Mouse (Mus musculus): ENCODE results near the gene Cdca5. TPM values are rescaled to one million over a fixed set of nuclear protein-coding genes. Genes with fewer than 3 reads are reported as not detected.
A peak's percentile ranks its signal among the peaks of the same experiment; 100 is the strongest.

Gene Cdca5
- polyA plus RNA-seq, 1 experiment: 33.0 TPM

DNA sequence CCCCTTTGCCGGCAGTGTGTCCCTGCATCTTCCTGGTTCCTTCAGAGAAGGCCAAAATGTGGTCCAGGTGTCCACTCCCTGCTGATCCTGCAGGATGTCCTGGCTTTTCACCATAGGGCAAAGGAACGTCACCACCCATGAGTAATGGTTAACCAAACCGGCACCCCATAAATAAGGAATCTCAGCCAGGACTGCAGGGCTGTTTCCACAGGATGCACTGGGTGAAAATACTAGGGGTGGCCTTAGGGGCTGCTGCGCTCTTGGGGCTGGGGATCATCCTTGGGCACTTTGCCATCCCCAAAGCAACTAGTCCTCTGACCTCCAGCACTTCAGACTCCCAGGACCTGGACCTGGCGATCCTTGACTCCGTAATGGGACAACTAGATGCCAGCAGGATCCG is 20.8 kb downstream of the Cdca5 start, which contains the start of gene Naaladl1:
Gene Naaladl1 (plus strand): TSS at position 197 of the 400 bp plus-strand sequence.
- no peaks in the 10 kb centered on the region for H3K79me3 ChIP-seq (ENCODE audit: low read depth)
- no peak within 1 kb of the TSS for H3ac ChIP-seq (ENCODE audit: control insufficient read depth, insufficient read length, low read depth)
- no peaks in the 10 kb centered on the region for H3K36me3 ChIP-seq (ENCODE audit: control insufficient read depth, insufficient read depth)
- no peaks in the 10 kb centered on the region for H3K79me2 ChIP-seq (ENCODE audit: control insufficient read depth, insufficient read depth)
- TF ChIP-seq MAX (IDR thresholded peaks at IDR 0.05) (no peak), MYOD1 (IDR thresholded peaks at IDR 0.05; ENCODE audit: control insufficient read depth, insufficient read length, low read depth) (no peak), USF1 (IDR thresholded peaks at IDR 0.05; ENCODE audit: low read depth) (no peak), MYOG (IDR thresholded peaks at IDR 0.05; ENCODE audit: control insufficient read depth, extremely low read depth, insufficient read length) (no peak), FOSL1 (IDR thresholded peaks at IDR 0.05; ENCODE audit: insufficient read depth, low read length, poor library complexity, severe bottlenecking) (no peak), CEBPB (IDR thresholded peaks at IDR 0.05; ENCODE audit: low read depth) (no peak), CTCF (IDR thresholded peaks at IDR 0.05; ENCODE audit: control insufficient read depth, insufficient read depth, insufficient read length) (no peak)
- no peaks in the 10 kb centered on the region for H3K27me3 ChIP-seq (ENCODE audit: control insufficient read depth, insufficient read depth, insufficient read length)
- H3K4me3 ChIP-seq (ENCODE audit: insufficient read depth, poor library complexity, severe bottlenecking): no peak within 1 kb of the TSS

GRCm38 (mm10) chr19:6113116-6113515 is 28.3 kb downstream of the Cdca5 start:
- Histone ChIP-seq H3K36me3 (ENCODE audit: control insufficient read depth, insufficient read depth) (peaks cover 22% of the 10 kb centered on the region), H3K79me2 (ENCODE audit: control insufficient read depth, insufficient read depth) (peaks cover 27% of the 10 kb centered on the region), H3K79me3 (ENCODE audit: low read depth) (peaks cover 16% of the 10 kb centered on the region), H3K4me3 (ENCODE audit: insufficient read depth, poor library complexity, severe bottlenecking) (no peak overlapping the region), H3ac (ENCODE audit: control insufficient read depth, insufficient read length, low read depth) (no peak overlapping the region), H3K27me3 (ENCODE audit: control insufficient read depth, insufficient read depth, insufficient read length) (no peaks in the 10 kb centered on the region)
- no peak for TF ChIP-seq CEBPB (IDR thresholded peaks at IDR 0.05; ENCODE audit: low read depth)
- no peak for TF ChIP-seq CTCF (IDR thresholded peaks at IDR 0.05; ENCODE audit: control insufficient read depth, insufficient read depth, insufficient read length)
- no peak for TF ChIP-seq USF1 (IDR thresholded peaks at IDR 0.05; ENCODE audit: low read depth)
- no peak for TF ChIP-seq MAX (IDR thresholded peaks at IDR 0.05)
- TF ChIP-seq FOSL1 (IDR thresholded peaks at IDR 0.05; ENCODE audit: insufficient read depth, low read length, poor library complexity, severe bottlenecking): no peak
- TF ChIP-seq MYOD1 (IDR thresholded peaks at IDR 0.05; ENCODE audit: control insufficient read depth, insufficient read length, low read depth): no peak
- TF ChIP-seq MYOG (IDR thresholded peaks at IDR 0.05; ENCODE audit: control insufficient read depth, extremely low read depth, insufficient read length): no peak

- no peak for TF ChIP-seq CEBPB (IDR thresholded peaks at IDR 0.05; ENCODE audit: low read depth)
- TF ChIP-seq MAX (IDR thresholded peaks at IDR 0.05): no peak
- no peak for TF ChIP-seq CTCF (IDR thresholded peaks at IDR 0.05; ENCODE audit: control insufficient read depth, insufficient read depth, insufficient read length)
- TF ChIP-seq USF1 (IDR thresholded peaks at IDR 0.05; ENCODE audit: low read depth): no peak
- no peak for TF ChIP-seq FOSL1 (IDR thresholded peaks at IDR 0.05; ENCODE audit: insufficient read depth, low read length, poor library complexity, severe bottlenecking)
- no peak for TF ChIP-seq MYOG (IDR thresholded peaks at IDR 0.05; ENCODE audit: control insufficient read depth, extremely low read depth, insufficient read length)
- TF ChIP-seq MYOD1 (IDR thresholded peaks at IDR 0.05; ENCODE audit: control insufficient read depth, insufficient read length, low read depth): no peak
- peaks cover 22% of the 10 kb centered on the region for H3K36me3 ChIP-seq (ENCODE audit: control insufficient read depth, insufficient read depth)
- peak overlapping the region; percentile 74 for H3K4me3 ChIP-seq (ENCODE audit: insufficient read depth, poor library complexity, severe bottlenecking)
- H3ac ChIP-seq (ENCODE audit: control insufficient read depth, insufficient read length, low read depth): no peak overlapping the region
- H3K79me3 ChIP-seq (ENCODE audit: low read depth): peaks cover 16% of the 10 kb centered on the region
- H3K27me3 ChIP-seq (ENCODE audit: control insufficient read depth, insufficient read depth, insufficient read length): no peaks in the 10 kb centered on the region
- H3K79me2 ChIP-seq (ENCODE audit: control insufficient read depth, insufficient read depth): peaks cover 27% of the 10 kb centered on the region
Measured at GRCm38 (mm10) chr19:6116113-6116850, 31.5 kb downstream of the Cdca5 start.

DNA sequence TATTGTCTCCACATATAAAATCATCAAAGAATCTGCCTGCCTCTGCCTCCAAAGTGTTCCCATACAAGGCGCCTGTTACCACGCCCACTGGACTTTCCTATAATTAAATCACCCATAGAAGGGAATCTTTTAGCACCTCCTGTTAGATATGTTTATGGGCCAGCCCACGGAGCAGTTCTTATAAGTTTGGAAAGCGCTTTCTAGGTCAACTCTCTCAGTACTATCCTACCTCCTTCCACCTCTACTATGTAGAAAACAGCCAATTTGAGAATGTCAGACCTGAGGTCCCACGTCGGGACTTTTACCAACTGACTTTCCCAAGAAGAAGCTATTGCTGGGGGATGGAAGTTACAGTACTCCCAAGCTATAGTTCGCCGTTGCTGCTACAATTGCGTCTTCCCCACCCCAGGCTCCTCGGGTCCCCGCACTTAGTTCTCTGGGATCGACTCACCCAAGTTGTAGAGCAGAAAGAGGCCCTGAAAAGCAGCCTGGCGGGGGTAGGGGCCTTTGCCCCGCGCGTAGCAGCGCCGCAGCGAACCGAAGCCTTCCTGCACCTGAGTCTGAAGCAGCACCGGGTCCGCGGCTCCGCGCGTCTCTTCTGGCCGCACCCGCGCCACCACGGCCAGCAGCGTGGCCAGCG is 32.7 kb downstream of the Cdca5 start:
- Histone ChIP-seq H3K4me3 (ENCODE audit: insufficient read depth, poor library complexity, severe bottlenecking) (peak overlapping the region; percentile 74), H3K27me3 (ENCODE audit: control insufficient read depth, insufficient read depth, insufficient read length) (no peaks in the 10 kb centered on the region), H3K79me2 (ENCODE audit: control insufficient read depth, insufficient read depth) (peaks cover 27% of the 10 kb centered on the region), H3ac (ENCODE audit: control insufficient read depth, insufficient read length, low read depth) (peak overlapping the region; percentile 95), H3K36me3 (ENCODE audit: control insufficient read depth, insufficient read depth) (peaks cover 22% of the 10 kb centered on the region), H3K79me3 (ENCODE audit: low read depth) (peaks cover 16% of the 10 kb centered on the region)
- TF ChIP-seq CTCF (IDR thresholded peaks at IDR 0.05; ENCODE audit: control insufficient read depth, insufficient read depth, insufficient read length): no peak
- no peak for TF ChIP-seq CEBPB (IDR thresholded peaks at IDR 0.05; ENCODE audit: low read depth)
- TF ChIP-seq USF1 (IDR thresholded peaks at IDR 0.05; ENCODE audit: low read depth): no peak
- TF ChIP-seq MYOD1 (IDR thresholded peaks at IDR 0.05; ENCODE audit: control insufficient read depth, insufficient read length, low read depth): no peak
- no peak for TF ChIP-seq MYOG (IDR thresholded peaks at IDR 0.05; ENCODE audit: control insufficient read depth, extremely low read depth, insufficient read length)
- TF ChIP-seq MAX (IDR thresholded peaks at IDR 0.05): no peak
- no peak for TF ChIP-seq FOSL1 (IDR thresholded peaks at IDR 0.05; ENCODE audit: insufficient read depth, low read length, poor library complexity, severe bottlenecking)

GRCm38 (mm10) chr19:6117986-6118676 is 33.3 kb downstream of the Cdca5 start, which contains the start of gene Sac3d1:
Gene Sac3d1 (minus strand): TSS chr19:6118650.
- TF ChIP-seq USF1 (IDR thresholded peaks at IDR 0.05; ENCODE audit: low read depth): no peak
- TF ChIP-seq MAX (IDR thresholded peaks at IDR 0.05): peak; percentile 67
- Histone ChIP-seq H3K79me3 (ENCODE audit: low read depth) (peaks cover 16% of the 10 kb centered on the region), H3K79me2 (ENCODE audit: control insufficient read depth, insufficient read depth) (peaks cover 27% of the 10 kb centered on the region), H3ac (ENCODE audit: control insufficient read depth, insufficient read length, low read depth) (peak within 1 kb of the TSS; percentile 95), H3K36me3 (ENCODE audit: control insufficient read depth, insufficient read depth) (peaks cover 22% of the 10 kb centered on the region), H3K4me3 (ENCODE audit: insufficient read depth, poor library complexity, severe bottlenecking) (peak within 1 kb of the TSS; percentile 74), H3K27me3 (ENCODE audit: control insufficient read depth, insufficient read depth, insufficient read length) (no peaks in the 10 kb centered on the region)

Measured in C2C12 (cell line).